Mouse (Mus musculus) ovary, adult 18-20 months (tissue): ENCODE results near the gene Rnf207.

Source experiments
- DNase-seq: peaks from one replicate; pipeline ENCODE4 v3.0.0; 2022; ENCODE audit warnings: low spot score, mixed read lengths

Gene Rnf207

GRCm38 (mm10) chr4:152318517-152319234 is at the start of gene Rnf207:
Gene Rnf207 (minus strand): TSS chr4:152318993.
- peak; percentile 24 for DNase-seq

- DNase-seq = no peak
Observed at GRCm38 (mm10) chr4:152365228-152365627, 46.4 kb upstream of the Rnf207 start.

- no peak for DNase-seq
Observed at GRCm38 (mm10) chr4:152362180-152362579, 43.4 kb upstream of the Rnf207 start.

- DNase-seq = no peak
Observed at GRCm38 (mm10) chr4:152360855-152361254, 42.1 kb upstream of the Rnf207 start.

- no peak for DNase-seq
Observed at GRCm38 (mm10) chr4:152359700-152360099, 40.9 kb upstream of the Rnf207 start.

GRCm38 (mm10) chr4:152355672-152356071 is 36.9 kb upstream of the Rnf207 start:
- DNase-seq = no peak

- no peak for DNase-seq
Observed at GRCm38 (mm10) chr4:152353886-152354637, 35.3 kb upstream of the Rnf207 start.

GRCm38 (mm10) chr4:152351422-152352305 is 32.9 kb upstream of the Rnf207 start:
- DNase-seq = no peak

- DNase-seq = no peak
Observed at GRCm38 (mm10) chr4:152350722-152351421, 32.1 kb upstream of the Rnf207 start.

- no peak for DNase-seq
Observed at GRCm38 (mm10) chr4:152349837-152350381, 31.1 kb upstream of the Rnf207 start.

- DNase-seq = peak; percentile 16
Observed at GRCm38 (mm10) chr4:152345120-152345889, 26.5 kb upstream of the Rnf207 start.

- no peak for DNase-seq
Observed at GRCm38 (mm10) chr4:152344651-152345050, 25.9 kb upstream of the Rnf207 start.

- DNase-seq = no peak
Observed at GRCm38 (mm10) chr4:152343296-152343695, 24.5 kb upstream of the Rnf207 start.

- DNase-seq = no peak
Observed at GRCm38 (mm10) chr4:152340584-152341284, 21.9 kb upstream of the Rnf207 start.

GRCm38 (mm10) chr4:152339293-152339790 is 20.5 kb upstream of the Rnf207 start:
- DNase-seq = no peak

GRCm38 (mm10) chr4:152338419-152339292 is 19.9 kb upstream of the Rnf207 start, which contains the start of gene Chd5:
Gene Chd5 (plus strand): TSS chr4:152338651.
- DNase-seq = no peak

GRCm38 (mm10) chr4:152337772-152338171 is 19.0 kb upstream of the Rnf207 start:
- no peak for DNase-seq

- DNase-seq = no peak
Observed at GRCm38 (mm10) chr4:152333587-152333986, 14.8 kb upstream of the Rnf207 start.

- DNase-seq = peak; percentile 24
Observed at GRCm38 (mm10) chr4:152332952-152333351, 14.2 kb upstream of the Rnf207 start.
